Comparison of ENCODE assay signal across 8 mouse cellular contexts in genomic region chr2:25055068-25055405, GRCm38 (mm10). TPM values are rescaled to one million over a fixed set of nuclear protein-coding genes. Genes with fewer than 3 reads are reported as not detected.
DNase-seq lines count a peak whose midpoint lies in the region; ATAC-seq lines count a peak whose summit lies in the region.

No protein-coding gene starts in this region.

- peak overlapping the region; percentile 77 for H3K4me3 ChIP-seq in neural tube, embryonic 11.5 days (ENCODE audit: low read depth, low read length)
- peak overlapping the region; percentile 80 for H3K4me3 ChIP-seq in limb, embryonic 15.5 days

- no peak overlapping the region for H3K27ac ChIP-seq in neural tube, embryonic 11.5 days (ENCODE audit: low read depth, low read length)
- H3K27ac ChIP-seq in limb, embryonic 15.5 days, result no peak overlapping the region

- 64% methylated on average over 2 of the region's 2 CpGs for WGBS in neural tube, embryonic 11.5 days
- WGBS in limb, embryonic 15.5 days, result 62% methylated on average over 2 of the region's 2 CpGs

- H3K9ac ChIP-seq in neural tube, embryonic 11.5 days (ENCODE audit: low read length), result peak overlapping the region; percentile 83
- peak overlapping the region; percentile 69 for H3K9ac ChIP-seq in limb, embryonic 15.5 days

- H3K36me3 ChIP-seq in neural tube, embryonic 11.5 days (ENCODE audit: control insufficient read depth, insufficient read depth, low read length), result 0 out of 2 replicates have a peak, but pooled peaks cover 2% of the 10 kb centered on the region
- H3K36me3 ChIP-seq in limb, embryonic 15.5 days, result peaks cover 36% of the 10 kb centered on the region

- H3K4me2 ChIP-seq in neural tube, embryonic 11.5 days (ENCODE audit: low read depth), result peak overlapping the region; percentile 59
- peak overlapping the region; percentile 78 for H3K4me2 ChIP-seq in limb, embryonic 15.5 days

- peak; percentile 22 for ATAC-seq in neural tube, embryonic 11.5 days (ENCODE audit: insufficient read depth, low FRiP score, low TSS enrichment)
- no peak for ATAC-seq in limb, embryonic 15.5 days (ENCODE audit: insufficient number of reproducible peaks, low FRiP score, low TSS enrichment, low read depth)
- no peak for ATAC-seq in activated CD4-positive, CD25-positive, alpha-beta regulatory T cell, adult 4 months

- no peaks in the 10 kb centered on the region for H3K9me3 ChIP-seq in neural tube, embryonic 11.5 days (ENCODE audit: control insufficient read depth, low read length)
- no peaks in the 10 kb centered on the region for H3K9me3 ChIP-seq in limb, embryonic 15.5 days

- H3K27me3 ChIP-seq in neural tube, embryonic 11.5 days (ENCODE audit: control insufficient read depth, insufficient read depth, low read length), result no peaks in the 10 kb centered on the region
- H3K27me3 ChIP-seq in limb, embryonic 15.5 days, result no peaks in the 10 kb centered on the region

- no peak for DNase-seq in neural tube, embryonic 11.5 days (ENCODE audit: low spot score)
- DNase-seq in neural tube, embryonic 10.5 days (ENCODE audit: extremely low spot score, low spot score), result no peak
- peak; percentile 69 for DNase-seq in cerebellum, adult 11-12 months
- peak; percentile 51 to 76 for DNase-seq in frontal cortex, adult 2 months (ENCODE audit: extremely low spot score in 1 of 2, low spot score in 1 of 2)
- peak; percentile 41 for DNase-seq in kidney, postnatal 10 days
- DNase-seq in retina, embryonic 14.5 days (ENCODE audit: low spot score), result peak; percentile 10

- H3K4me1 ChIP-seq in neural tube, embryonic 11.5 days (ENCODE audit: control insufficient read depth, insufficient read depth, low read length), result peaks cover 6% of the 10 kb centered on the region
- H3K4me1 ChIP-seq in limb, embryonic 15.5 days, result peaks cover 12% of the 10 kb centered on the region

RNA-seq across cellular contexts. Expression of gene Nsmf, which starts 0.9 kb away (rescaled TPM):
- polyA plus RNA-seq in neural tube, embryonic 11.5 days (2014; fragmentation: Nextera tagmentation; extraction: Ambion mirVana), result 52.6 and 56.1 TPM in 2 replicates
- polyA plus RNA-seq in frontal cortex, adult 2 months (2012; rRNA removed), result 638 and 695 TPM in 2 replicates
- polyA plus RNA-seq in limb, embryonic 15.5 days (2015; fragmentation: Nextera tagmentation; extraction: Ambion mirVana), result 67.5 and 68.3 TPM in 2 replicates
- polyA plus RNA-seq in activated CD4-positive, CD25-positive, alpha-beta regulatory T cell, adult 4 months (2017; shearing (Covaris generic)), result 10 to 100 TPM; 11.1 to 11.2 TPM

RNA-seq across cellular contexts. Expression of gene Entpd8, which starts 25.1 kb away (rescaled TPM):
- polyA plus RNA-seq in neural tube, embryonic 11.5 days (2014; fragmentation: Nextera tagmentation; extraction: Ambion mirVana), result not detected in 2 replicates
- polyA plus RNA-seq in frontal cortex, adult 2 months (2012; rRNA removed), result 0.08 TPM in 1 of 2 replicates, not detected in the other
- not detected in 2 replicates for polyA plus RNA-seq in limb, embryonic 15.5 days (2015; fragmentation: Nextera tagmentation; extraction: Ambion mirVana)
- not detected for polyA plus RNA-seq in activated CD4-positive, CD25-positive, alpha-beta regulatory T cell, adult 4 months (2017; shearing (Covaris generic))

RNA-seq across cellular contexts. Expression of gene Noxa1, which starts 39.9 kb away (rescaled TPM):
- polyA plus RNA-seq in neural tube, embryonic 11.5 days (2014; fragmentation: Nextera tagmentation; extraction: Ambion mirVana), result 0.29 TPM in 1 of 2 replicates, not detected in the other
- polyA plus RNA-seq in frontal cortex, adult 2 months (2012; rRNA removed), result not detected in 2 replicates
- polyA plus RNA-seq in limb, embryonic 15.5 days (2015; fragmentation: Nextera tagmentation; extraction: Ambion mirVana), result 0.18 TPM in 1 of 2 replicates, not detected in the other
- 1 to 10 TPM; 1.6 to 1.9 TPM for polyA plus RNA-seq in activated CD4-positive, CD25-positive, alpha-beta regulatory T cell, adult 4 months (2017; shearing (Covaris generic))

Comparison
In these comparisons a context has a peak if more than half of its experiments do, and no peak if none do; other contexts are left out.
1. DNase-seq: peak in cerebellum, adult 11-12 months (single experiment), frontal cortex, adult 2 months (2 of 2), kidney, postnatal 10 days (single experiment) and retina, embryonic 14.5 days (single experiment); none in neural tube, embryonic 11.5 days (single experiment) and neural tube, embryonic 10.5 days (single experiment).